Mouse (Mus musculus) adrenal gland, postnatal 4 days (tissue): Measurements from ENCODE around the gene Gm5678. TPM values are rescaled to one million over a fixed set of nuclear protein-coding genes. Genes with fewer than 3 reads are reported as not detected.

Source experiments
- DNase-seq, 2 experiments: peaks; one replicate each; pipeline ENCODE4 v3.0.0; 2021 to 2022; ENCODE audit warnings: low spot score in 2 of 2, mixed read lengths in 2 of 2
- long read RNA-seq, 2 experiments: library from polyadenylated mRNA; stranded (forward); transcript quantifications; one replicate each; pipeline ENCODE4 v2.0.0; 2021
- total RNA-seq, 2 experiments: library from RNA; stranded (reverse); gene quantifications; 2 replicates each; pipeline ENCODE4 v1.2.3; 2021

Gene Gm5678
- 1 to 10 TPM; 2.9 to 4.6 TPM for total RNA-seq
- long read RNA-seq, experiment 1, result 0 reads
- long read RNA-seq, experiment 2, result 0 reads

DNA sequence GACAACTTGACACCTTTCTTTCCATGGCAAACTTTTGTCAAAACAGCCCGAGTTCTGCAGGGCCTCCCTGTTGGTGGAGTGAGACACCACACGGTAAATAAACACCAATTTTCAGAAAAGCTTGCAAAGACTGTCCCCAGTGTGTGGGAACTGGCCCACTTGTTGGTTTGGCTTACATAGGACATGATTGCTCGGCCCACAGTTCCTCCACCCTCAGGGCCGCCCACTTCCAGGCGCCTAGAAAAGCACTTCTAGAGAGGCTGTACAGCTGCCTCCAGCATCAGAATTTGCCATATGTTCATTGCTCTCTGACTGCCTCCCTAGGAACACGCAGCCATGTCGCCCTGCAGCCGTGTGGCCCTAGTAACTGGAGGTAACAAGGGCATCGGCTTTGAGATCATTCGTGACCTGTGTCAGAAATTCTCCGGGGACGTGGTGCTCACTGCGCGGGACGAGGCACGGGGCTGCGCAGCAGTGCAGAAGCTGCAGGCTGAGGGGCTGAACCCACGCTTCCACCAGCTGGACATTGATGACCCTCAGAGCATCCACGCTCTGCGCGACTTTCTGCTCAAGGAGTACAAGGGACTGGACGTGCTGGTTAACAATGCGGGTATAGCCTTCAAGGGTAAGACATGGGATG is at the start of gene Gm5678:
Gm5678 (plus strand) TSS at position 337 of the 640 bp plus-strand sequence.
- DNase-seq, result no peak

DNA sequence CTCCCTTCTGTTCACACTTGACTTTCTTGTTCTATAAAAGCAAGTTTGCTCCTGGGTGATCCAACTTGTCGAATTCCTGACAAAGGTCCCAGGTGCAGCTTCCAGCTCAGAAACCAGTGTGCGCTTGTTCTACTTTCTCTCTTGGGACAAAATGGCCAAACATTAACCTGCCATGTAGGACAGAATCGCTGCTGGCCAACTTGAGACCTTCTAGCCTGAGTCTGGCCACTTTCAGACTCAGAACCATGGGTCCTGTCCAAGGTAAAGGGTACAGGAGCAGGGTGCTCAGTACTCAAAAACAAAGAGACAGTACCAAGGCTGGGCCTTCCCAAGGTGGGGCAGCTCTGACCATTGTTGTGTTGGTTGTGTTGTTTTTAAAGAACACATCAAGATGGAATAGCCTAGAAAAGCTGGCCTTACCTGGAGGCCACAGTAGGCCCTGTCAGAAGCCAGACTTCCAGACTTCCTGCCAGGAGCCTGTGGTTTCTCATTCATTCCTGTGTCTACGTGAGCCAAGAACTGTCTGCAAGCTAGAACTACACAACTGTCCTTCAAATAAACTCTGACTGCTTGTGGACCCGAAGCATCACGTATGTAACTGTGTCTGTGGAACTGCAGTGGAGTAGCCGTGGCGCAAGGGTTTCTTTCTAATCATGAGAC is 49.4 kb upstream of the Gm5678 start:
- no peak for DNase-seq

- DNase-seq, result no peak
Observed at GRCm38 (mm10) chr16:93581125-93581524, 46.8 kb upstream of the Gm5678 start.

DNA sequence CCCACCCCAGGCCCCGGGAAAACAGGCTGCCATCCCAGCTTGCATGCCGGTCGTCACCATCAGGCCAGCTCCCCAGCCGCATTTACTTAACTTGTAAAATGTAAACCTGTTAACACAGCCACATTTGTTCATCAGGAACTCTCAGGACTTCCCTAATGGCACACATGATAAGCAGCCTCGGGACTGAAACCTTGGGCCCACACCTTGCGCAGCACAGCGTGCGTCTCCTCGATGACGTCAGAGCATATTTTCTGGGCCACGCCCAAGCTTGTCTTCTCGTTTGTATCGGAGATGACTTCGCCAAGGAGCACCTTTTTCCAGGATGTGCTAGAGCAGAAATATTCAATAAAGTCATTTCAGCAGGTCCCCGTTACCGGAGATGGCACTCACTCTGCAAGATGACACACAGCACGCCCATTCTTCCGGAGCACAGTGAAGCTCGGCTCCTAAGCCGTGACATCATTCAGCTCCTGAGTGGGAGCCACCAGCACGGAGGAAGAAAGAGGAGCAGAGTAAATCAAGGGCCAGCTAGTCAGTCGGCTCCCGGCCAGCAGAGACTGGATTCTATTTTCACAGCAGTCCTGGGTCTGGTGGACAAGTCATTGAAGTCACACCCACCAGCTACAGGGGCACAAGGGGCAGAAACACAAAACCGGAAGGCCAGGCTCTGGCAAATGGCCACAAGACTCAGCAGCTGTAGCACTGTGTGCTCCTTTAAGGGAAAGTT is 42.8 kb upstream of the Gm5678 start:
- DNase-seq, result no peak

- no peak for DNase-seq
Observed at GRCm38 (mm10) chr16:93585703-93586205, 42.1 kb upstream of the Gm5678 start.

GRCm38 (mm10) chr16:93586382-93586781 is 41.5 kb upstream of the Gm5678 start:
- DNase-seq, result no peak

GRCm38 (mm10) chr16:93588281-93588680 is 39.6 kb upstream of the Gm5678 start:
- no peak for DNase-seq

DNA sequence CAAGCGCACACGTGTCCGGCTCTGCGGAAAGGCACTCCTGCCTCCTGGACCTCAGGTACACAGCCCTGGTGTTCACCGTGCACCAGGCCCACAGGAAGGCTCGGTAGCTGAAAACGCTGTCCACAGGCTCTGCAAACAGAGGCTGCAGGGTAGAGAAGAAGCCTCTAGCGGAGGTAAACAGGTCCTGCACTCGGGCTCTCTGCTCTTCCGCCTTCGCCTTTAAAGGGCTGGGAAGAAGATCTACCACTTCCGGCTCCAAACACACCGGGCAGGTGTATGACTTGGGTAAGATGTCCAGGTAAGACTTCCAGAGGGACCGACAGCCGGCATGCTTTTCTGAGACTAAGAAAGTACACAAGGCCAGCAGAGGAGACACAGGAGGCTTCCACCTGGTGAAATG is 37.0 kb upstream of the Gm5678 start:
- no peak for DNase-seq

- DNase-seq, result no peak
Observed at GRCm38 (mm10) chr16:93591450-93592430, 36.2 kb upstream of the Gm5678 start.

- DNase-seq, result no peak
Observed at GRCm38 (mm10) chr16:93592711-93593110, 35.2 kb upstream of the Gm5678 start.

GRCm38 (mm10) chr16:93593406-93593805 is 34.5 kb upstream of the Gm5678 start:
- DNase-seq, result no peak

GRCm38 (mm10) chr16:93594448-93594847 is 33.4 kb upstream of the Gm5678 start:
- no peak for DNase-seq

DNA sequence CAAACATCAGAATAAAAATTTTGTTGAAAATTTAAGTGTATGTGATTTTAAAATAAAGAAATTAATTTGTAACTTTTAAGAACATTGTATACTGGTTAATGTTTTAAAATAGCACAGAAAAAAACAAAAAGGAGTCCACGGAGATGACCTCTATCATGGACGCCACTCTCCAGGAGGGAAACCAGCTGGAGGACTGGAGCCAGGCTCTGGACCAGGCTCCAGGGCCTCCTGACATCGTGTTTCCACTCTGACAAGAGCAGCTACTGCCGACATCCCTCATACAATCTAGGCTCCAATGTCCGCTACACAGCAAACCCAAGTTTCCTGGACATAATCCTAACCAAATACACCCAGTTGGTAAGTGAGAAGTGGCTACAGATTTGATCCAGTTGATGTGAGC is 32.1 kb upstream of the Gm5678 start:
- DNase-seq, result no peak

DNA sequence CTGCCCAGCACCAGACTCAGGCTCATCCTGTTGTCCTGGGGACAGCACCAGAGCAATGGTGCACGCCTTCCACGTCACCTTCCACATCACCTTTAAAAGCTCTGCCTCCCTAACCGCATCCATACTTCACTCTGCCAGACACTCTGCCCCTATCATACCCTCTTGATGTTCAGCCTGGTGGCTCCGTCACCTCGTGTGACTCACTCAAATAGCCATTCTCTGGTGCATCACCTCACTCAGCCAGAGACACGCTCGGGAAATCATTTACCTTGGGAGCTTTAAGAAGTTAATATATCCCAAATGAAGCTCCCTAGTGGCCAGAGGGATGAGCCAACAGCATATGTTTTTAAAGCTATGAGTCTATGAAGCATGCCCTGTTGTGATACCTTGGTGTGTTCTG is 31.1 kb upstream of the Gm5678 start:
- no peak for DNase-seq

- DNase-seq, result no peak
Observed at GRCm38 (mm10) chr16:93597551-93597950, 30.3 kb upstream of the Gm5678 start.

DNA sequence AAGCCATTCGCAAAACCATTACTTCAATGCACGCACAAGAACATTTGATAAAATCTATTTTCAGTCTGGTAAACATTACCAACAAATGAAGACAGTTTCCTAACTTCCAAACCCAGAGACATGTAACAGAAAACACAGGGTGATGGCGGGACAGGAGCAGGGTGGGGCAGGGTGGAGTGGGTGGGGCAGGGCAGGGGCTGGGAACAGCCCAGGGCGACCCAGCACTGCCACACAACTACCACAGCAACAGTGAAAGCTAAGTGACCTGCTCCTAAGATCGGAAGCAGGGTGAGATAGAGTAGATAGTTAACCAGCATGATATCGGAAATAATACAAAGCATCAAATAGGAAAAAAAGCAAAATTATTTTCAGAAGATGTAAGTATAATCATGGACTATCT is 28.4 kb upstream of the Gm5678 start:
- DNase-seq, result no peak

DNA sequence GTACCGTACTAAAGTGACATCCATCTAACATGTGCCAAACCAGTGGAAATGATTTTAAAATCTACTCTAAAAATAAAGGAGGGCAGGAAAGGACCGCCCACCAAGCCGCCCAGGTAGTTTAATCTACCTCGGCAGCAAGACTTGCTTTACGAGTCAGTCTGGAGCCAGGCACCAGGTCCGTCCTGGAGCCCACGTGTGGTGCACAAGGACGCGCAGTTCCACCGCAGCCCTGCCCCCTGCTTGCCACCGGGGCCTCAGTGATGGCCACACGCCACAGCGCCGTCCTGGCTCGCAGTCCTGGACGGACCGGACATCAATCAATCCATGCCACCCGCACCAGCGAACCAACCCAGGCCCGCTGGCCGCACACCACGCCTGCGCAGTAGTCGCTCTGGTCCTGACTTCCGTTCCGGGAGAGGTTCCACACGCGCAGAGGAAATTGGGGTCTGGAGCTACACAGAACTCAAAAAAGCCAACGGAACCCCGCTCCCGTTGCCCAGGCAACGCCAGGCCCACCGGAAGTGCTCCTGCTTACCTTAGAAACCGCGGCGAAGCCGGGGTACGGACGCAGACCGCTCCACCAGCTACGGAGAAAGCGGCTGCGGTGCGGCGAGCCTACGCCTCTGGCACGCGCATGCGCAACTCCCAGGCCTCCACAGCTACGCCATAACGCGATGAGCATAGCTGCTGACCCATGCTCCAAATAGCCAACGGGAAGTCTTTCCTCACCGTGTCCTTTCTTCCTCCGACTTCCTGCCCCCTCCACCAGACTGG is 24.3 kb upstream of the Gm5678 start, which contains the start of gene Setd4:
Setd4 (minus strand) TSS at position 625 of the 774 bp plus-strand sequence.
- DNase-seq, result peak; percentile 79 to 90

DNA sequence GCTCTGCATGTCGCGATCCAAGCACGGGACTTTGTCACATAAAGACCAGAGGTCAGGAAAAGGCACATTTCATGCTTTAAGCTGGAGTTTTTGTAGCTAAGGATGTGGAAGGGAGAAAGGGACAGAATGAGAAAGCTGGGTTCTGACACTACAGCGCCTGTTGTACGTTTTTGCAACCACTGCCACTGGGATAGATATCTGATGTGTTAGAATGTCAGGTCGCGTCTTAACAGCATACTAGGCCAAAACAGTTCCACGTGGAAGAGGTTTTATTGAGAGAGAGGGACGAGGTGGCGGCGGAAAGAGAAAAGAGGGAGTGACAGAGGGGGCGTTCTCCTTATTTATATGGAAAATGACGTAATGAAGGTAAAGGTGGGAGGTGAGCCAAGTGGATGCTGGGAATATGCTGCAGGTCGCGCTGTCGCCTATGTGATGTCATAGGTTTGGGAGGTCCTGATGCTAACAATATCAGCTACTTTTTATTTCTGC is 23.4 kb upstream of the Gm5678 start:
- DNase-seq, result no peak

DNA sequence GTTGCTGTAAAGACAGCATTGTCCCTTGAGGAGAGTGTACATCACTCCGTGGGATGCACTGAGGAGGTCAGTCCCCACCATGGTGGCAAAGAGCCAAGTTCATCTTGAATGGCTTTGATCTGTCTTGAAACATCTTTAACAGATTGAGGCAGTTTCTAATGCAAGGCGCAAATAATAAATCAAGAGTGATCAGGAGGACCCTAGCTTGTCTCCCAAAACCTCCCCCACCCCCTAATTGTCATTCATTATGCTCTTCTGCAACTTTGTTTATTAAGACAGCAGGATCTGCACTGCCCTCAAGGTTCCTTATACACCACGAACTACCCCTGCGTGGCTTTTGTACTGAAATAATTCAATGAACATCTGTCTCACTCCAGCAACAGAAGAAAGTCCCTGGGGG is 22.3 kb upstream of the Gm5678 start, which contains the start of gene Cbr1:
Cbr1 (plus strand) TSS at position 301 of the 400 bp plus-strand sequence.
- no peak for DNase-seq

DNA sequence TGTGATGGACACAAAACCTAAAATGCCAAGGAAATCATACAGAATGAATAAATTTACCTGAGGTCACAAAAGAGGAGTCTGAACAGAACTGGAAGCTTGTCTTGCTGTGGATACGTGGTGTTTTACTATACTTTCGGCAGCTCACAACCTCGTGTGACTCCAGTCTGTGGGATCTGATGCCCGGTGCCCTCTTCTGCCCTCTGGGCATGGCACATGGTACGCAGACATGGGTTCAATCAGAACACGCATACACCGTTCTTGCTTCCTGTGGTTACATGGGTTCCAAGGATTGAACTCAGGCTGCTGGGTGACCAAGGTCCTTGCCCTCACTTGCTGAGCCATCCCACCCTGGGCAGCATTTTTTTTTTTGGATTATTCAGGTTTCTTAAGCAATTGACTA is 21.8 kb upstream of the Gm5678 start:
- DNase-seq, result no peak
